8 mouse cellular contexts compared by ENCODE assay signal in genomic region chr8:10865415-10865821, GRCm38 (mm10).
DNase-seq lines count a peak whose midpoint lies in the region; ATAC-seq and TF ChIP-seq lines count a peak whose summit lies in the region.

No protein-coding gene starts in this region.

- no peak for TF ChIP-seq POLR2A in brain, embryonic 14.5 days (IDR thresholded peaks at IDR 0.05; ENCODE audit: borderline replicate concordance, extremely low read depth, insufficient read depth, insufficient read length, poor library complexity, severe bottlenecking)

- H3K4me1 ChIP-seq in hindbrain, embryonic 16.5 days (ENCODE audit: control insufficient read depth, insufficient read depth, low read depth, low read length): no peaks in the 10 kb centered on the region; the same call in 1 of the 2 replicates

- no peak overlapping the region for H3K4me2 ChIP-seq in hindbrain, embryonic 16.5 days (ENCODE audit: low read length)

- peak; percentile 41; the same call in 1 of the 2 replicates for ATAC-seq in frontal cortex, adult (ENCODE audit: low TSS enrichment)
- no peak for ATAC-seq in hindbrain, embryonic 16.5 days
- ATAC-seq in granulocyte monocyte progenitor cell, adult 5-6 weeks (replicated peaks; ENCODE audit: poor library complexity, severe bottlenecking): no peak

- no peak overlapping the region; the same call in 1 of the 2 replicates for H3K9ac ChIP-seq in hindbrain, embryonic 16.5 days (ENCODE audit: low read depth, low read length)

- H3K27ac ChIP-seq in hindbrain, embryonic 16.5 days (ENCODE audit: low read depth, low read length): peak overlapping the region; percentile 33

- H3K36me3 ChIP-seq in hindbrain, embryonic 16.5 days (ENCODE audit: control insufficient read depth, insufficient read depth, low read length): no peaks in the 10 kb centered on the region

- no peak overlapping the region for H3K4me3 ChIP-seq in hindbrain, embryonic 16.5 days (ENCODE audit: low read length)

- H3K27me3 ChIP-seq in hindbrain, embryonic 16.5 days (replicated peaks; ENCODE audit: control insufficient read depth, insufficient read depth, low read length): no peaks in the 10 kb centered on the region

- no peak for DNase-seq in frontal cortex, postnatal 36 days (ENCODE audit: low spot score in 2 of 2)
- peak; percentile 63 for DNase-seq in brain, embryonic 14.5 days (ENCODE audit: low read depth)
- peak; percentile 20 for DNase-seq in lung, postnatal 14 days
- no peak for DNase-seq in spleen, postnatal 14 days (ENCODE audit: low spot score in 2 of 2)
- no peak for DNase-seq in urinary bladder, postnatal 4 days (ENCODE audit: low spot score in 2 of 2)

- no peak for TF ChIP-seq CTCF in brain, embryonic 14.5 days (IDR thresholded peaks at IDR 0.05; ENCODE audit: borderline replicate concordance, extremely low read depth, insufficient read depth, insufficient read length)

- WGBS in hindbrain, embryonic 16.5 days: 33% methylated on average over 8 of the region's 8 CpGs

- no peaks in the 10 kb centered on the region for H3K9me3 ChIP-seq in hindbrain, embryonic 16.5 days (ENCODE audit: control insufficient read depth, low read length)

Comparison
In these comparisons a context has a peak if more than half of its experiments do, and no peak if none do; other contexts are left out.
1. DNase-seq: peak in brain, embryonic 14.5 days (single experiment) and lung, postnatal 14 days (single experiment); none in frontal cortex, postnatal 36 days (0 of 2), spleen, postnatal 14 days (0 of 2) and urinary bladder, postnatal 4 days (0 of 2).